Mouse (Mus musculus) CH12.LX (cell line): Measurements from ENCODE around the gene Mrpl51.
"Not testable (repeated sequence)": the region's sequence is repeated elsewhere in the genome, so short reads cannot be mapped to it uniquely, and the experiment has no call there.

Experiments
- CTCF ChIP-seq, 2 experiments: IDR thresholded peaks in 1 of 2; conservative IDR thresholded peaks in 1 of 2; 2 replicates each; pipeline ENCODE4 v1.5.1; 2011 to 2012; ENCODE audit warnings: low read depth in 2 of 2, low read length in 2 of 2, improper control_type of control experiment in 1 of 2, inconsistent platforms in 1 of 2, mild to moderate bottlenecking in 1 of 2, moderate library complexity in 1 of 2
- E2F4 ChIP-seq: IDR thresholded peaks from 2 replicates; pipeline ENCODE4 v1.6.1; 2011; ENCODE audit warnings: low read depth, low read length, improper control_type of control experiment; ENCODE audit not compliant: insufficient replicate concordance
- ELF1 ChIP-seq: IDR thresholded peaks from 2 replicates; pipeline ENCODE4 v1.6.1; 2014; ENCODE audit warnings: low read depth, mild to moderate bottlenecking, inconsistent platforms, low read length, improper control_type of control experiment
- EP300 ChIP-seq: IDR thresholded peaks from 2 replicates; pipeline ENCODE4 v1.6.1; 2011; ENCODE audit warnings: low read length, improper control_type of control experiment
- GABPA ChIP-seq: IDR thresholded peaks from 2 replicates; pipeline ENCODE4 v1.6.1; 2012; ENCODE audit warnings: low read depth, low read length, improper control_type of control experiment, inconsistent platforms; ENCODE audit not compliant: insufficient replicate concordance
- JUND ChIP-seq: conservative IDR thresholded peaks from 2 replicates; pipeline ENCODE4 v1.6.1; 2011; ENCODE audit warnings: low read depth, low read length, improper control_type of control experiment
- KAT2A ChIP-seq: IDR thresholded peaks from 2 replicates; pipeline ENCODE4 v1.6.1; 2012; ENCODE audit warnings: low read length, improper control_type of control experiment, inconsistent platforms; ENCODE audit not compliant: insufficient replicate concordance
- MAX ChIP-seq: IDR thresholded peaks from 2 replicates; pipeline ENCODE4 v1.6.1; 2011; ENCODE audit warnings: low read length, improper control_type of control experiment
- NELFE ChIP-seq: IDR thresholded peaks from 2 replicates; pipeline ENCODE4 v1.6.1; 2011; ENCODE audit warnings: low read depth, low read length, improper control_type of control experiment
- POLR2A ChIP-seq: IDR thresholded peaks from 2 replicates; pipeline ENCODE4 v1.6.1; 2011; ENCODE audit warnings: low read depth, mild to moderate bottlenecking, improper control_type of control experiment, low read length
- SIN3A ChIP-seq: IDR thresholded peaks from 2 replicates; pipeline ENCODE4 v1.6.1; 2012; ENCODE audit warnings: low read length, improper control_type of control experiment, inconsistent platforms
- TBP ChIP-seq: conservative IDR thresholded peaks from 2 replicates; pipeline ENCODE4 v1.6.1; 2011; ENCODE audit warnings: low read depth, low read length, improper control_type of control experiment
- USF1 ChIP-seq: IDR thresholded peaks from 2 replicates; pipeline ENCODE4 v1.6.1; 2014; ENCODE audit warnings: low read depth, mild to moderate bottlenecking, inconsistent platforms, low read length, improper control_type of control experiment
- USF2 ChIP-seq: conservative IDR thresholded peaks from 2 replicates; pipeline ENCODE4 v1.6.1; 2011; ENCODE audit warnings: low read depth, low read length, improper control_type of control experiment

- not testable (repeated sequence) for TF ChIP-seq GABPA, USF1, POLR2A, TBP, EP300, E2F4, KAT2A, NELFE, JUND, MAX, USF2, ELF1
- TF ChIP-seq CTCF (conservative IDR thresholded peaks at IDR 0.05 in 1 of 2, IDR thresholded peaks at IDR 0.05 in 1 of 2; ENCODE audit: low read depth in 2 of 2, low read length in 2 of 2) (peak; percentile 7 to 54; a peak in 2 of 4 replicates), SIN3A (peak; percentile 12; the same call in 1 of the 2 replicates)
Measured at GRCm38 (mm10) chr6:125161971-125162370, 29.6 kb upstream of the Mrpl51 start.
